Mouse (Mus musculus) kidney, adult 8-10 months (tissue): ENCODE results near the gene Ascl5.

ENCODE experiments used
- DNase-seq, 2 experiments: peaks; one replicate each; pipeline ENCODE4 v3.0.0; 2022

The Ascl5 gene

GRCm38 (mm10) chr1:136050312-136051012, at the start of gene Ascl5:
Ascl5 (plus strand) TSS chr1:136050804.
- DNase-seq, result no peak

DNA sequence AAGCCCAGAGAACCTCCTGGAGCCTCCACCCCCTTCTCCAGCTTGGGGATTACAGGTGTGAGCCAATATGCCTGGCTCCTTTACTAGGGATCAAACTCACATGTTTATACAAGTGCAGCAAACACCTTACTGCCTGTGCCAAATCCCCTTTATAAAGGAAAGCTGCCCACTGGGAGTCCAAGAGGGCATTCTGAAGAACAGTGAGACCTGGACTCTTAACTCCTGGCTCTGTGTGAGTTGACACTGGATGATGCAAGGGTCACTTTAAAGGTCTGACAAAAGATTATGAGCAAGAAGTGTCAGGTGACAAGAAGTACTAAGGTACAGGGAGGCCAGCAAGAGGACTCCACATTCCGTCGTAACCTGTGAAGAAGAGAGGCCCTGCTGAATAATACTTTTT, 49.2 kb upstream of the Ascl5 start:
- peak; percentile 57 to 77 for DNase-seq

- DNase-seq, result no peak
Observed at GRCm38 (mm10) chr1:136006292-136006748, 44.3 kb upstream of the Ascl5 start, which contains the start of gene Igfn1. Igfn1 (minus strand) TSS chr1:136006342.

- peak; percentile 95 to 97 for DNase-seq
Observed at GRCm38 (mm10) chr1:136007211-136008158, 43.1 kb upstream of the Ascl5 start, which contains the start of gene Tmem9. Tmem9 (plus strand) TSS chr1:136008150.

DNA sequence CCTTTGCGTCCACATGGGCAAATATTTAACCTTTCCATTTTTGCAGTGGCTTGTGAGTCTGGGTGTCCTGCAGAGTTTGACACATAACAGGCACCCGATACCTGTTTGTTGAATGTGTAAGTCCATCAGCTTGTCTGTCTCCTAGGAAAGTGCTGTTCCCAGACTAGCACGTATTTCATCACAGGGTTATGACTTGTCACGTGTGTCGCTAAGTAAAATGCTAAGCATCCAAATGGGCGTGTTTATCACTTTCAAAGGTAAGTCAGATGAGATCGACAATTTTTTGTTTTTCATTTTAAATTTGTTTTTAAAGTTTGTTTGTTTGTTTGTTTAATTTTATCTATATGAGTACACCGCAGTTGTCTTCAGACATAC, 42.5 kb upstream of the Ascl5 start:
- no peak for DNase-seq

GRCm38 (mm10) chr1:136010247-136010646, 40.4 kb upstream of the Ascl5 start:
- no peak for DNase-seq

- DNase-seq, result no peak
Observed at GRCm38 (mm10) chr1:136013513-136013912, 37.1 kb upstream of the Ascl5 start.

- no peak for DNase-seq
Observed at GRCm38 (mm10) chr1:136014796-136015502, 35.7 kb upstream of the Ascl5 start.

DNA sequence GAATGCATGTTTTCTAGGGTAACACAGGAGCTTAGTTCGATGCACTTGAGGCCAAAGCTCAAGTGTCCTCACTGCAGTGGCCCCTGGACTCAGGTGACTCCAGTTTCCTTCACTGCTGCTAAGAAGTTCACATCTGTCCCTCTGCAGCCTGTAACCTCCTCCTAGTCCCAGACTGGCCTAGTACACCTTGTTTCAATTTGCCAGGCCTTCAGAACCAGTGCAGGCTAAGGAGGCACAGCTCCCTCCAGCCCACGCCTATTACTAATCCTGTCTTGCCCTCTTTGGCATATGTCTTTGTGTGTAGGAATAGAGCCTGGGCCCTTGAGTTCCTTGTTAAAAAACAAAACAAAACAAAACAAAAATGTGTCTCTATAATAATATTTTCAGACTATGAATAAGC, 33.3 kb upstream of the Ascl5 start:
- DNase-seq, result no peak

GRCm38 (mm10) chr1:136017907-136018313, 32.7 kb upstream of the Ascl5 start:
- DNase-seq, result peak; percentile 93 to 95

DNA sequence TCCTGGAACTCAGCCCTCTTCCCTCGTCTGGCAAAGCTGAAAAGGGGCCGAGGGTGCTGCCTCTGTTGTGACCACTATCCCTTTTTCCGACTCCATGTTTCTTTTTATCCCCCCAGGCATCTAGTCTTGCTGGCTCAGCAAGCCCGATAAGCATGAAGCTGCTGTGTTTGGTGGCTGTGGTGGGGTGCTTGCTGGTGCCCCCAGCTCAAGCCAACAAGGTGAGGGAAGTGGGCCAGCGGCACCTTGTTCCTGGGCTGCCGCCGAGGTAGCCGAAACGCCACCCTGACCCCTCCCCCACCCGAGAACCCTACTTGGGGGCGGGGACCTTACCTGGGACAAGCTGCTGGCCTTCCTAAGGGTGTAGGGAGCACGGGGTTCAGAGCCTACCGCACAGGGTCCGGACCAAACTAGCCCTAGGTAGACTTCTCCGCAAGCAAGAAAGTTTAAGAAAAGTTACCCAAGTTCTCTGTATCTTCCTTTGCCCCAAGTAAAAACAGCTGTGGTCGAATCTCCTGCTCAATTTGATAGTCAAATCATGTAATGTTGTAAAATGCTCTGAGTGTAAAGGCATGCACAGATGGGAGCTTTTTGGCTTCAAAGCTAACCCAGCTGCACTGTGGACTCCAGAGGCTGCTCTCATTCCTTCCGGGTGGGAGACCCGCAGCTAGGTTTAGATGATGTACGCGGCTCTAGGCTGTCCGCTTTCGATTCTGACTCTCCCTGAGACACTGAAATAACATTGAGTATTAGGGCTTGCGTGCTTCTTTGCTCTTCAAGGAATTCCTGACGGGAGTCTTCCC, 32.0 kb upstream of the Ascl5 start:
- DNase-seq, result peak; percentile 46 to 55

DNA sequence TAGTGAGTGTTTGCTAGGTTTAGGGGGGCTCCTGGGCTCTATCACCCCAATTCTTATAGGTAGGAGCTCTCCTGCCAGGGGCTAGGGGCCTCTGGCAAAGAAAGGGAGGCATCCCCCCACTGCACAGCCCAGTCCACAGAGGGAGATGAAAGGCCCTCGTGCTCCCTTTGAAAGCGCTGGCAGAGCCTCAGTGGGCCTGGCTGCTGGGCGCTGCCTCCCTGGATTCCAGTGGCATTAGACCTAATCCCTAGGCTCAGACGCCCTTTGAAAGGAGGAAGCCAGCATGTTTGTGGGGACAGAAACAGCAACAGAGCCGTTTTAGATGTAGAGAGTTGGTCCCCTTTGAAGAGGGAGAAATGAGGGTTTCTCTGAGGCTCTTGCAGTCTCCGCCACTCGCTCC, 20.4 kb upstream of the Ascl5 start:
- DNase-seq, result no peak

GRCm38 (mm10) chr1:136031697-136032096, 18.9 kb upstream of the Ascl5 start:
- peak; percentile 28 to 56 for DNase-seq

DNA sequence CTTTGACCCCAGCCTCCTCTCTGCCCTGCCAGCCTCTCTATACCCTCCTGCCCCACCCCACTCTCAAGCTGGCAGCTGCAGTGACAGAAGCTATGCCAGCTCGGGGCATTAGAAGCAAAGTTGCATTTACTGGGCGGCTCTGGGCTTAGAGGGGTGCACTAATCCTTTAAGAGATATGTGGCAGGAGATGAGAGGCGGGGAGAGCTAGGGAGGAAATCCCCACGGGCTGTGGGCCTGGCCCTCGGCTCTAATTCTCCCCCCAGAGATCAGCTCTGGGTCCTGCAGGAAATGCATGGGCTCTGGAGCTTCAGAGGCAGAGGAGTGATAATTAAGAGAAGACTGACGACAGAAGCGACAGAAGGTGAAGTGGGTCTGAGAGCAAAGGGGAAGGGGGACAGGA, 17.6 kb upstream of the Ascl5 start:
- DNase-seq, result no peak

GRCm38 (mm10) chr1:136038746-136039538, 11.7 kb upstream of the Ascl5 start:
- DNase-seq, result no peak

GRCm38 (mm10) chr1:136040452-136040851, 10.2 kb upstream of the Ascl5 start:
- DNase-seq, result no peak

DNA sequence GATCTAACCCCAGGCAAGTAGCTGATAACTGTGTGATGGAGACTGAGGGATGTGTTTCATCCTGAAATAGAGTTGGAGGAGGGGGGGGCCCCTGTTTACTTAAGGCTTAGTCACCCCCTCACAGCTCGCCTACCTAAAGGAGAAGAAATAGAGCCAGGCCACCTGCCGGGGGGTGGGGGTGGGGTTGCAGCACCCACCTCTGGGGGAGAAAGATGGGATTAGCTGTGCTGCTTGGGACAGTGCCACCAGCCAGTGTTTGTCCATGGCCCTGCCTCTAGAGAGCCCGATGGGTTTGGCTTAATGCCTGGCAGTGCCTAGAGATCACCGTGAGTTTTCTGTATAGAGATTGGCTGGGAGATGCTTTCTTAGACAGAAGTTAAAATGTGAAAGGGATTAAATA, 9.7 kb upstream of the Ascl5 start:
- DNase-seq, result no peak

- DNase-seq, result peak; percentile 13 to 53
Observed at GRCm38 (mm10) chr1:136045774-136046173, 4.8 kb upstream of the Ascl5 start.

- DNase-seq, result no peak
Observed at GRCm38 (mm10) chr1:136047432-136047831, 3.2 kb upstream of the Ascl5 start.

- DNase-seq, result no peak
Observed at GRCm38 (mm10) chr1:136047894-136048293, 2.7 kb upstream of the Ascl5 start.

- DNase-seq, result no peak
Observed at GRCm38 (mm10) chr1:136051013-136051315, 360 bp downstream of the Ascl5 start.

DNA sequence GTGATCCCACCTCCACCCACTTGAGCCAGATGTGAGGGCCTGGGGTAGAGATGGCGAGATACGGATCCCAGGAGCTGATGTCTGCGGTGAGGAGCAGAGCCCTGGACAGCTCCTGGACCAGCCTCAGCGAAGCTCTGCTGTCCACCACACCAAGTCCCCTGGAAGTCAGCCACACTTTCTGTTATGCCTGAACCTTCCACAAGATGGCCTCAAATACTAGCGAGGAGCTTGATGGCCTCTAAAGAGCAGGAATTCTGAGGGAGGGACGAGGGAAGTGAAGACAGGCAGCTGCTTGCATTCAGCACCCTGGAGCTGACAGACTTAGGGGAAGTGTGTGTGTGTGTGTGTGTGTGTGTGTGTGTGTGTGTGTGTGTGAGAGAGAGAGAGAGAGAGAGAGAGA, 861 bp downstream of the Ascl5 start:
- peak; percentile 70 to 76 for DNase-seq
